Mouse (Mus musculus) heart, postnatal 36 days (tissue): Measurements from ENCODE around the gene Rhoh. TPM values are rescaled to one million over a fixed set of nuclear protein-coding genes. Genes with fewer than 3 reads are reported as not detected.

ENCODE experiments used
- DNase-seq, 2 experiments: peaks; one replicate each; pipeline ENCODE4 v3.0.0; 2021 to 2022
- intact Hi-C: fragments of 180-260 bp; cut with DNase I; formaldehyde crosslinking; loops from one replicate; pipeline ENCODE4 v1.15.1; 2025
- total RNA-seq, 2 experiments: library from RNA; stranded (reverse); gene quantifications; 2 replicates each; pipeline ENCODE4 v1.2.3; 2021

The Rhoh gene
- total RNA-seq, 2 experiments from 2014 or later: 0.42 to 0.92 TPM

GRCm38 (mm10) chr5:65891251-65891826, 30.3 kb downstream of the Rhoh start:
- intact Hi-C loops: no loop called here
- no peak for DNase-seq

- no peak for DNase-seq
- intact Hi-C loops: no loop called here
Observed at GRCm38 (mm10) chr5:65895121-65895692, 34.2 kb downstream of the Rhoh start.

DNA sequence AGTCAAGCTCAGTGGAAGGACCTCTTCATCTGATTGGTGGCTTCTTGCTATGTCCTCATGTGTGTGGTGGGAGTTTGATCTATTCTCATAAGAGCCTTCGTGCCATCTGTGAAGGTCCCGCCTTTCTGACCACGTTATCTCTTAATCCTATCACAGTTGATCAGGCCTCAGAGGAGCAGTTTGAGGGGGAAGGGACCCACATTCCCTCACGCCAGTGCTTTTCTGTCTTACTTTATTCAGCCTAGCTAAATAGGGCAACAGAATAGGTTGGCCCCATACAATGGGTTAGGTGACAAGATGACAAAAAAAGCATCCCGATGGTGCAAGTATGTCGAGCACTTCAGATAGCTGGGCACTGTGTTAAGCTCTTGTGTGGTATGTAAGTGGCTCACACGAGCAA, 34.8 kb downstream of the Rhoh start:
- intact Hi-C loops: no loop called here

GRCm38 (mm10) chr5:65897731-65898130, 36.7 kb downstream of the Rhoh start:
- DNase-seq: no peak
- intact Hi-C loops: no loop called here

More for the DNA sequence above, 34.8 kb downstream of the Rhoh start:
- DNase-seq: no peak

- no peak for DNase-seq
- intact Hi-C loops: no loop called here
Observed at GRCm38 (mm10) chr5:65898683-65899082, 37.7 kb downstream of the Rhoh start.

GRCm38 (mm10) chr5:65900113-65900512, 39.1 kb downstream of the Rhoh start:
- no peak for DNase-seq
- intact Hi-C loops: no loop called here

- no peak for DNase-seq
- intact Hi-C loops: no loop called here
Observed at GRCm38 (mm10) chr5:65900862-65901265, 39.9 kb downstream of the Rhoh start.

- intact Hi-C loops: no loop called here
- DNase-seq: no peak
Observed at GRCm38 (mm10) chr5:65901868-65902418, 40.9 kb downstream of the Rhoh start.

GRCm38 (mm10) chr5:65902811-65903210, 41.8 kb downstream of the Rhoh start:
- DNase-seq: no peak
- intact Hi-C loops: no loop called here

DNA sequence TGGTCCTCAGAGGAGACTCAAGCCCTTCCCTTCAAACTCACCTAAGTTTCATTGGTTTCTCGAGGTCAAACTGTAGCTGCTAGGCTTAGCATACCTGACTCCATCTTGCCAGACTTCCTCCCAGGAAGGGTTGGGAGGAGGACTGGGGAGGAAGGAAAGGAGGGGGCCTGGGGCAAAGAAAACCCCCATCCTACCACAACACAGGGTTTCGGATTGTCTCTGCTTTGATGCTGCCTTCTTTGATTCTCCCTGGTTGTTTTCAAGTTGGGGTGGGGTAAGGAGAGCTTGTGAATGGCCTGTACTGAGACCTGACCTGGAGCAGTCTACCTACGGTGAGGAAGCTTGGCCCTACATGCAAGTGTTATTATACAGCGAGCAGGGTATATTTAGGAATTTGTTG, 43.5 kb downstream of the Rhoh start:
- no peak for DNase-seq
- intact Hi-C loops: no loop called here

GRCm38 (mm10) chr5:65908751-65909150, 47.7 kb downstream of the Rhoh start:
- intact Hi-C loops: no loop called here
- DNase-seq: no peak

GRCm38 (mm10) chr5:65909321-65909720, 48.3 kb downstream of the Rhoh start:
- no peak for DNase-seq
- intact Hi-C loops: no loop called here

DNA sequence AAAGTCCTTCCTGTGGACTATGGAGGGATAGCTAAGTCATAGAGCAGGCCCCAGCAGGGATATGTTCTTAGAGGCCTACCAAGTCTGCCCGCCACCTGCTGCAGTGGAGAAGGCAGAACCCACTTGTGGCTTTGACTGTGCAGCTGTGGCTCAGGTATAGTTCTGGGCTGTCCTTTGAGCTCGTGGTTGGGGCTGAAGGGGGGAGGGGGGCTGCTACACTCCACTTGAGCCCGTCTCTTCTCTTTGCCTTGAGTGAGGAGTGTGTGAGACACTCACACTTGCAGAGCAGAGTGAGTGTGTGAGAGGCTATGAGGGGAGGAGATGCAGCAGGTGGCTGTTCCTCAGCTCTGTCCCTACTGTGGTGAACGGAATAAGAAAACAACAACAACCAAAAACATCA, 49.4 kb downstream of the Rhoh start:
- DNase-seq: no peak
- intact Hi-C loops: no loop called here

DNA sequence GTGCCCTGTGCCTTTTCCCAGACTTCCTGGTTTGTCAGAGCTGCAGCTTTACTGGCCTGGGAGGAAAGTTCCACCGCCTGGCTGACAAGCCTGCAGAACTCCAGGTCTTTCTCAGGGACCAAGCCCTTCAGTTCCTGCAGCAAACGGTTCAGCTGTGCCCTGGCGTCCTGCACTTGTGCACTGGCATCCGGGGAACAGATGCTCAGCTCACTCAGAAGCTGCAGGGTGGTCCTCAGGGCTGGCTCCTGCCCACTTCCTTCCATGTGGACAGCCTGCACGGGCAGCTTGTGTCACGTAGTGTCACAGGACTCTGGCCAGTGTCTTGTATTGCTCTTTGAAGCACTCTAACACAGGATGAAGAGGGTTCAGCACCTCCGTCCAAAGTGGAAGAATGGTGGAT, 50.7 kb downstream of the Rhoh start:
- intact Hi-C loops: no loop called here
- DNase-seq: no peak

GRCm38 (mm10) chr5:65912201-65912600, 51.2 kb downstream of the Rhoh start:
- DNase-seq: no peak
- intact Hi-C loops: no loop called here

GRCm38 (mm10) chr5:65913126-65913525, 52.1 kb downstream of the Rhoh start:
- no peak for DNase-seq
- intact Hi-C loops: no loop called here

GRCm38 (mm10) chr5:65914342-65914741, 53.3 kb downstream of the Rhoh start:
- no peak for DNase-seq
- intact Hi-C loops: no loop called here

GRCm38 (mm10) chr5:65916930-65917329, 55.9 kb downstream of the Rhoh start:
- intact Hi-C loops: no loop called here
- no peak for DNase-seq

DNA sequence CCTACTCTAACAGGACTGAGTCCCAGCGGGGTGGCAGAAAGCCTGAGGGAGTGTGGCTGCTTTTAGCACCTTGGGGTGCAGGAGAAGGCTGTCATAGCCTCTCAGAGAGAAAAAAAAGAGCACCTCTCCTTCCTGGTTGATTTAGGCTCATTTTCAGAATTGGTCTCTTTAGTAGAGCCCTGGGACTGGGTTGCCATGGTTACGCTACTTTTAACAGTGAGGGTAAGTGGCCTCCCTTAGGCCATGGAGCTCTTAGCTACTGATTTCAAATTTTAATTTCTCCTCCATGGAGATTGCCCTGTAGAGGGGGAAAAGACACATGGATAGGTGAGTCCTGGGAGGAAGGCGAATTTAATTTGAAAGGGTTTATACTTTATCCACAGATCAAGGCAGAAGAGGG, 57.6 kb downstream of the Rhoh start:
- DNase-seq: no peak
- intact Hi-C loops: no loop called here

- no peak for DNase-seq
- intact Hi-C loops: no loop called here
Observed at GRCm38 (mm10) chr5:65919326-65919725, 58.3 kb downstream of the Rhoh start.

- intact Hi-C loops: no loop called here
Observed at GRCm38 (mm10) chr5:65919904-65920303, 58.9 kb downstream of the Rhoh start.

GRCm38 (mm10) chr5:65920701-65921426, 59.9 kb downstream of the Rhoh start:
- no peak for DNase-seq
- intact Hi-C loops: no loop called here

More at GRCm38 (mm10) chr5:65919904-65920303, 58.9 kb downstream of the Rhoh start:
- no peak for DNase-seq
